Mouse (Mus musculus) kidney, postnatal 10 days (tissue): ENCODE results near the gene Tepp.

ENCODE experiments used
- DNase-seq: peaks from one replicate; pipeline ENCODE4 v3.0.0; 2021; ENCODE audit warnings: mixed read lengths

Gene Tepp

GRCm38 (mm10) chr8:95331720-95332436 lies 21.5 kb downstream of the Tepp start, which contains the start of the genes Zfp319 and Usb1:
Zfp319 (minus strand) TSS chr8:95331950.
Usb1 (plus strand) TSS chr8:95332284.
- DNase-seq: peak; percentile 97

DNA sequence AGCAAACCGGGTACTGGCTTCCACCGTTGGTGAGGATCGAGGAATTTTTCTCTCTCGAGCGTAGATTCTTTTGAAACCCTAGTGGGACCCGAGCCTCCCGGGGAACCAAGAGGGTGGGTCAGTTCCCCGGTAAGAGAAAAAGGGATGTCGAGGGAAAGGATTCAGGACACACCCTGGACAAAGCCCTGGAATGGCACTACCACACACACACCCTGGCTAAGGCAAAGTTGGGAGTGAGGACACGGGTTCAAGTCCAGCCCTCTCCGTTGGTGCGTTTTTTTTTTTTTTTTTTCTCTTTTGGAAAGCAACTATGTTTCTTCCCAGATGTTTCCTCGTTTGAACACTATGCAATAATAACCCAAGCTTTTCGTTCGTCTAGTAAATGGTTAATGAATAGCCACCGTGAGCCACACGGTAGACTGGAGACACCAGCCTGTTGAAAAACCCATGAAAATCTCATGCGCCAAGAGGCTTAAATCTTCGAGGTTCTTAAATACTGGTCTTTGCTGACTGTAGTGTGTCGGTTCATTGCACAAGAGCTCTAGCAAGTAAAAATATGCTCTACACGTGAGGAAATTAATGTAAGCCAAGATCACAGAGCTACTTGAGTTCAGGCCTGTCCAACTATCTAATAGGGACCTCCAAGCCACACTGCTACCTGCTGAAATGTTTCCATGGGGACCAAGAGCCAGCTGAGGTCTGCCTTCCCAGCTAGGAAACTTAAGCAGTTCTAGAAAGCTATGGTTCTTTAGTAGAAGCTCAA lies 22.3 kb downstream of the Tepp start:
- DNase-seq: no peak

DNA sequence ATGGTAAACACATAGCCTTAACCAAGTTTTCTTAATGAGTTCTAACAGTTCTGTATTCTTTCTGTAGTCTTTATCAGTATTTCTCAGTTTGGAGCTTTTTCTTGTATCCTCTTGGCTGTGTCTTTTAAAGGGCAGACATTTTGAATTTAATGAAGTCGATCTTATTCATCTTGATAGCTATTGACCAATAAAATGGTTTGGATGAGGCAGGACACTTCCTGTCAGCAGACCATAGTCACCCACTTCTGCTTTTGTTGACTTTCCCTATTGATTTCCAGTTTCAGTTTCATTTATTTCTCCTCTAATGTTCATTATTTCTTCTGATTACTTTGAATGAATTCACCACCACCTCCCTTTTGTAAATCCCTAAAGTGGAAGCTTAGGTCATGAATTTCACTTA lies 25.3 kb downstream of the Tepp start:
- DNase-seq: no peak

DNA sequence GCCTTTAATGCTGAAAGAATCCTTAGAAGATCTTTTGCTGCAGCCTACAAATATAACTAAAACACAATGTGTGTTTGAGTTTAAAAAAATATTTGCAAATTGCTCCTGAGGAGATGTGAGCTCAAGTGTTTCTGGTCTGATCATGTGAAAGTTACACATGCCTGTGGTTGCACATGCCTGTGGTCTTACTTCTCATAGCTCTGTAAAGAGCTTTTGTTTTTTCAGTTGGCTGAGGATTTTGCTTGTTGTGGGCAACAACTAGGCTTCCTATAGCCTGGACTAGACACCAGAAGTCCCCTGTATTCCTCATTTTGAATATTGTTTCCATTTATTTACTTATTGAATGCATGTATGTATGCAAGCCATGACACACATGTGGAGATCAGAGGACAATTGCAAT lies 26.0 kb downstream of the Tepp start:
- DNase-seq: no peak

- DNase-seq: no peak
Measured at GRCm38 (mm10) chr8:95341721-95342120, 31.4 kb downstream of the Tepp start.

DNA sequence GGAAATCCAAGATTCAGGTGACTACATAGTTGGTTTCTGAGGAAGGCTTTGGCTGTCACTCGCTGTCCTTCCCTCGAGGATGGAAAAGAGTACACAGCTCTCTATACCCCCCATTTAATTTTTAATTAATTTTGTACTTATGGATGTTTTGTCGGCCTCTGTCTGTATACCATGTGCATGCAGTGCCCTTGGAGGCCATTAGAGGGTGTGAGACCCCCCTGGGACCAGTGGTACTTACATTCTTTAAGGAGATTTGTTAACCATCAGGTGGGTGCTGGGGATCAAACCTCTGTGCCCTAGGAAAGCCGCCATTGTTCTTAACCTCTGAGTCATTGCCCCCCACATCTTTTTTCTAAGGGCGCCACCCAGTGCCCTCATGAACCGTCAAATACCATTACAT lies 34.3 kb downstream of the Tepp start:
- no peak for DNase-seq

- peak; percentile 87 for DNase-seq
Measured at GRCm38 (mm10) chr8:95346643-95347545, 36.5 kb downstream of the Tepp start.

GRCm38 (mm10) chr8:95348356-95348755 lies 38.0 kb downstream of the Tepp start:
- no peak for DNase-seq

- peak; percentile 78 for DNase-seq
Measured at GRCm38 (mm10) chr8:95348811-95349630, 38.7 kb downstream of the Tepp start.

- DNase-seq: no peak
Measured at GRCm38 (mm10) chr8:95351461-95351860, 41.1 kb downstream of the Tepp start.

DNA sequence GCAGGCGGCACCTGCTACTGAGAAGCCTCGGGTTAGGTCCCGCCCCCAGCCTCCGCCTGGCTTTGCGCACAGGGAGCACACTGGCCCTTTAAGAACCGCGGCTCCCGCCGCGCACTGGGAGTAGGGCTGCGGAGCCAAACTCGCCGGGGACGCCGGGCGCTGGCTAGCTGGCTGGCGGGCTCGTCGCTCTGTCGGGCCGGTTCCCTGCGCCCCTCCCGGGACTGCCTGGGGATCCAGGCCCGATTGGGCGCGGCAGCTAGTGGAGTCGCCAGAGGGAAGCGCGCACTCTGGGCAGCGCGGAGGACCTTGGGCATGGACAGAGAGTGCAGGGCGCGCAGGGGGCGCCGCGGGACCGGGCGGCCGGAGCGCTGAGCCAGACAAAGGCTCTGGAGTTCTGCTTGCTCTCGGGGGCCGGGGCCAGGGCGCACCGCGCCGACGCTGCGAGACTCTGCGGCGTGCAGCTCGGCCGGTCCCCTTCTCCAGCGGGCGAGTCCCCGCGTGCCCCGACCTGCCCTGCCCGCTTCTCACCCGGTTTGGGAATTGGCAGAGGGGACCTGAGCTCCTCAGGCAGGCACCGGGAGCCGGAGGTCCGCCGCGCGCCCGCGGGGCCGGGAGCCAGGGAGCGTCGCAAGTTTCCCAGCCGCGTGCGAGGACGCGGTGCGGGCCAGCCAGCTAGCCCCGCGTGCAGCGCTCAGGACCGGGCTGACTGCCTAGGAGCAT lies 41.9 kb downstream of the Tepp start, which contains the start of gene Mmp15:
Gene Mmp15 (plus strand): TSS at position 118 of the 720 bp plus-strand sequence.
- peak; percentile 84 for DNase-seq

GRCm38 (mm10) chr8:95352871-95353866 lies 42.8 kb downstream of the Tepp start:
- DNase-seq: peak; percentile 72

GRCm38 (mm10) chr8:95354606-95355005 lies 44.2 kb downstream of the Tepp start:
- no peak for DNase-seq

- peak; percentile 40 for DNase-seq
Measured at GRCm38 (mm10) chr8:95358550-95359411, 48.4 kb downstream of the Tepp start.

- DNase-seq: no peak
Measured at GRCm38 (mm10) chr8:95360181-95361015, 50.0 kb downstream of the Tepp start.

- no peak for DNase-seq
Measured at GRCm38 (mm10) chr8:95361016-95361341, 50.6 kb downstream of the Tepp start.

DNA sequence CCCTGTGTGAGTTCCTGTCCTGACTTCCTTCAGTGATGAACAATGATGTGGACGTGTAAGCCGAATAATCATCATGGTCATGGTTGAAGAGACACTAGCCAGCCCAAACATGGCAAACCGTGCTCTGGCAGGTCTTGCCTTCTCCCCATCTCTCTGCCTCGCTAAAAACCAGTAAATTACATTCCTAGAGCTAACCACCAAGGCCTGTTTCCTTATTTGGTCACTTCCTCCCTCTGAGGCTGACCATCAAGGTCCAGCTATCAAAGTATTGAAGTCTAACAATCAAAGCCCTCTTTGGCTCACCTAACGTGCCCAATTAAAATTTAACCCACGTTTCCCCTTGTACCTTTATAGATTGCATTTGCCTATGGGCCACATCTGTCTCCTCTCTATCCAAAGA lies 51.9 kb downstream of the Tepp start:
- no peak for DNase-seq

- DNase-seq: no peak
Measured at GRCm38 (mm10) chr8:95363849-95364248, 53.5 kb downstream of the Tepp start.
